Mouse (Mus musculus): Measurements from ENCODE around the gene Plekhg1.

The Plekhg1 gene

DNA sequence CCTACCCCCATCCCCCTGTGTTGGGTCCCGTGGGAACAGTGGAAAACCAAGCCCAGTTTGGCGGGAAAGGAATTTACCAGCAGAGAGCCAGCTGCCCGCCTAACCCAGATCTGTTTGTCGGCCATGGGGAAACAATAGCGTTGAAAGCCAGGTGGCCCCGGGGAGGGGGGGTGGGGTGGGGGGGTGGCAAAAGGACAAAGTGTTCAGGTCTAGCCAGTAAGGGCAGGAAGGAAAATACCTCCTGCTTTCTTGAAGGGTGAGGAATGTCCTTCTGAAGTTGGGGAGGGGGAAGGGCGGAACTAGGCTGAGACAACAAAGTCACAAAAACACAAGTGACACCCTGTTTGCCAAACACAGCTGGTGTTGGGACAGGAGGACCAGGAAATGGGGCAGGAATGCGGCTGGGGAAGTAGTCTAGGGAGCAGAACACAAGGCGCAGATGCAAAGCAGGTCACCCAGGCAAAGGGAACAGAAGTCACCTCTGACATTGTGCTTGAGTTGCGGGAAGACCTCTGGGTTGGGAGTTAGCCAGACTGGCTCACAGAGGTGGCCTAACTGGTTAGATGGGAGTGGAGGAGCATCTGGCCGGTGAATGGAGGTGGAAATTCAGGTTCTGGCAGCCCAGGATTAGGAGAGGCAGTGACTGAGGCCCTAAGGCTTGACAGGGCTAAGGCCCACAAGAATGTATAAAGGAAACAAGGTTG is 201.0 kb downstream of the Plekhg1 start:
- in situ Hi-C loops (cut with MboI; ENCODE audit: unreplicated experiment in 2 of 2): loop anchor here (5.0 to 10.0 kb wide), 5 partner anchors 196 to 606 kb away; partner anchors contain the start of gene Plekhg1 (in 1 of the 2)

DNA sequence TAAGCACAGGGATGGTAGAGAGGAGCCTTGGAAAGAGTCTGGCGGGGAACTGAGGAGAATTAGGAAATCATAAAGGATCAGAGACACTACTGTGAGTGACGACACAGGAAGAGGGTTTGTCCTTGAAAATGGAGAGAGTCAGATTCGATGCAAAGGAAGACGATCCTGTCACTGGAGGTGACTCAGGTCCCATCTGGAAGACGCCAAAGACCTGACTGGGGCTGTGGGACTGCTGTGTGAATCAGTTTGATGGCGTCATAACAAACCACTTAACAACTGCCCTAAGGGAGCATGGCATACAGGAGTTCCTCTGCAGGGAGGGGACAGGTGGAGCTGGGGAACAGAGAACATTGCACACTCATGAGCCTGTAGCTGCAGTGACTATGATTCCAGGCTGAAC is 202.1 kb downstream of the Plekhg1 start:
- in situ Hi-C loops (cut with MboI; ENCODE audit: unreplicated experiment in 2 of 2): loop anchor here (5.0 to 10.0 kb wide), 5 partner anchors 197 to 607 kb away; partner anchors contain the start of gene Plekhg1 (in 1 of the 2)

DNA sequence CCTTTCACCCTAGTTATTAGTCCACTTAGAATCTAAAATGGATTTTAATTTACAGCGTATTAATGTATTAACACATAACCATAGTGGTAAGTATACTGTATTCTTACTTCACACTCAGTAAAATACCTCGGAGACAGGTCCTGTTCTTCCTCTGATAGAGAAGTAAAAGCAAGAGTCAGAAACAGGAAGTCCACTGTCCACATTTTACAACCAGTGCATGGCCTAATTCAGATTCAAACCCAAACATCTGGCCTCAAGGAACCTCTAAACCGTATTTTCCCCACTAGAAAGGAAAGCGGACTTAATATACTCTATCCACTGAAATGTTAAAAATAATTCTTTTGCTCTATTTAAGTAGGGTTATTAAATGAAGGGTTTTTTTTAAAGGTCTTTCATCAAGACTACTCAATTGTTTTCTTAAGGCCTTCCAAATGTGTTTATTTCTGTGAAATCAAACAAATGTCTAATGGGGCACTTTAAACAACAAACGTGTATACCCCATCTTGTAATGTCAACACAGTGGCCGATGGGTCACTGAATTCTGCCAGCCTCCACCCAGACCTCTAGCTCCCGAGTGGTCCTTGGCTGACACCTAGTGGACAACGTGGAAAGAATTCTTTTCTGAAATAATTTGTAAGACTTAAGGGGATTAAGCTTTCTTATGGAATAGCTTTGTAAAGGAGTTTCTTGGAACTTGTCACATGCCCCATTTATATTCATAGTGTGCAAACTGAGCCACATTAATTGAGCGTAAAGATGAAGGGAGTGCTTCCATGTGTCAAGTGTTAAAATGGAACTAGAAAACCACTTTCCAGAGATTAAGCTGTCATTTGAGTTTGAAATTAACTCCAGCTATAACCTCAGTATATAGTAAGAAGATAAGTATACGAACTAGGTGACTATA is 203.6 kb downstream of the Plekhg1 start:
- in situ Hi-C loops (cut with MboI; ENCODE audit: unreplicated experiment in 2 of 2): loop anchor here (5.0 to 10.0 kb wide), 5 partner anchors 199 to 609 kb away; partner anchors contain the start of gene Plekhg1 (in 1 of the 2)

DNA sequence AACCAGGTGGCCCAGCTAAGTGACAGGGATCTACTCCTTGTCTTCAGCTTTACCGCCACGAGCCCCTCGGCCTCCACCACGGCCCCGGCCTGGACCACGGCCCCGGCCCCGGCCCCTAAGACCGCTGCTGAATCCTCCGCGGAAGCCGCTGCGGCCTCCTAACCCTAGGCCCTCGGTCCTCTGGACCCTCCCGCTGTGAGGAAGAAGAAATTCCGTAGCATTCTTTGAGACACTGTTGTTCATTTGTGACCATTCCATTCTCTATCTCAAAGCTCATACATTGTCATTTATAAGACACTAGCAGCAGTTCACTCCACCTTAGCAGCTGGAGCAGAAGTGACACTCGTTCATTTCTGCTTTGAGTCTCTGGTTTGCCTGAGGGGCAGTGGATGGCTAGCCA is 206.7 kb downstream of the Plekhg1 start:
- in situ Hi-C loops (cut with MboI; ENCODE audit: unreplicated experiment in 2 of 2): loop anchor here (5.0 to 10.0 kb wide), 5 partner anchors 202 to 615 kb away; partner anchors contain the start of gene Plekhg1 (in 1 of the 2)

DNA sequence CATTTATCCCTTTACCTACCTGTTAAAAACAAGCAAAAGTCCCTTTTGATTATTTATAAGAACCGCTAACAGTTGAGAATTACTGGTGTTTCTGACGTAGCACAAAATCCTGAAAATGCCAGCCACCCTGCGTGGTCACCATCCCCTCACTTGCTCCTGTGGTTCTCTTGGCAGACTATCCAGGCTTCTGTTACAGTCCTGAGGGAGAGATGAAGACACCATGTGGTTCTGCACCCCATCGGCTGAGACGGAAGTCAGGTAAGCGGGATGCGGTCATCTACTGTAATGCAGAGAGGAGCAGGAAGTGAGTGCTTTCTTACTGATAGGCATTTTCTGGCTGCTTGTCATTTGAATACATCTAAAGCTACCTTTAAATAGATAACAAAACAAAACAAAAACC is 207.2 kb downstream of the Plekhg1 start:
- in situ Hi-C loops (cut with MboI; ENCODE audit: unreplicated experiment in 2 of 2): loop anchor here (5.0 to 10.0 kb wide), 5 partner anchors 203 to 615 kb away; partner anchors contain the start of gene Plekhg1 (in 1 of the 2)

DNA sequence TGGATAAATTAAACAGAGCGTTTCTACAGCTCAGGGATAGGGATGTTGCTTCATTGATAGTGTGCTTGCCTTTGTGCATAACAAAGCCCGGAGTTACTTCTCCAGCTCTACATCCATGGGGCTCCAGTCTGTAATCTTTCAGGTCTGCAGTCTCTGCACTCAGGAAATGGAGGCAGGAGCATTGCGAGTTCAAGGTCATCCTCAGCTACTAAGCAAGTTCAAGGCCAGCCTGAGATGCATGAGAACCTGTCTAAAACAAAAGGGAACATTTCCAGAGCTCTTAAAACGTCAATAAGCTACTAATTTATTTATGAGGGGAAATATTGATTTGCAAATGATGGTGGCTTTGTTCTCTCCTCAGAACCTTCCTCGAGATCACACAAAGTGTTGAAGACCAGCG is 209.1 kb downstream of the Plekhg1 start:
- in situ Hi-C loops (cut with MboI; ENCODE audit: unreplicated experiment in 2 of 2): loop anchor here (5.0 to 10.0 kb wide), 5 partner anchors 205 to 617 kb away; partner anchors contain the start of gene Plekhg1 (in 1 of the 2)

DNA sequence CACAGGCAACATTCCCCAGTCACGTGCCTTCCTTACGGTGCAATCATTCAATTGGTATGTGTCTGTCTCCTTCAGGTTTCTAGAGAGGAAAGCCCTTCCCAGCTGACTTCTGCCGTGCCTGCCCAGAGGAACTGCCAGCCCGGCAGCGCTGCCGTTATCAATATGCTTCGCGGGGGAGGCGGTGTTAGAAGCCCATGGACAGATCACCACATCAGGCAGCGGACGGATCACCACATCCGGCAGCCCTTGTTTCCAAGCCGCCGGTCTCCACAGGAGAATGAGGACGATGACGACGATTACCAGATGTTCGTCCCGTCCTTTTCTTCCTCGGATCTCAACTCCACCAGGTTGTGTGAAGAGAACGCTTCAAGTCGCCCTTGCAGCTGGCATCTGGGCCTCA is 216.3 kb downstream of the Plekhg1 start:
- in situ Hi-C loops (cut with MboI; ENCODE audit: unreplicated experiment in 2 of 2): no loop called here

DNA sequence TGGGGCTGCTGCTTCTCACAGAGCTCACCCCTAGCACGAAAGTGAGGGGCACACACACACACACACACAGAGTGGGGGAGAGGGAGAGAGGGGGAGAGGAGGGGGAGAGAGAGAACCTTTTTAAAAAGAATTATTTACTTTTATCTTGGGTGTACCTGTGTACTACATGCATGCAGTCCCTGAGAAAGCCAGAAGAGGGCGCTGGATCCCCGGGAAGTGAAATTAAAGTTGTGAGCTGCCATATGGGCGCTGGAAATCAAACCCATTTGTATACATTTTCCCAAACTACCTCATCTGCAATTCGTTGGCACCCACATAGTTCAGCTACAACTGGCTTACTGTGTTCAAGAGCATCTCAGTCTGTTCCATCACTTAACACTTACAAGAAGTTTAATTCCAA is 218.4 kb downstream of the Plekhg1 start:
- in situ Hi-C loops (cut with MboI; ENCODE audit: unreplicated experiment in 2 of 2): no loop called here

DNA sequence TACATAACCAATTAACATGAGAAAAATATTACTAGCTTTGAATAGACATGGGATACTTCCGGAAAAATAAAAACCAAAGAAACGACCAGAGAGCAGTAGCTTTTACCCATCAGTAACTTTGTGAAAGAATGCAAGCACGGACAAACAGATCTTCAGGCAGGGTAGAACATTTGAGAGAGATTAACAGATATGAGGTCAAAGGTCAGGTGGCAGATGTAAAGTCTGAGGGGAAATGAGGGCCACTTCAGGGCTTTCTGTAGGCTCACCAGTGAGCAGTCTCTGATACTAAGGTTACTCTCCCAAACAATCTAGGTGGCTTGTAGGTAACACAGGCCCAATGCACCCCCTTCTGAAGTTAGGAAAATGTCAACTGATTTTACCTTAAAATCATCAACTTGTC is 228.9 kb downstream of the Plekhg1 start:
- in situ Hi-C loops (cut with MboI; ENCODE audit: unreplicated experiment in 2 of 2): no loop called here

DNA sequence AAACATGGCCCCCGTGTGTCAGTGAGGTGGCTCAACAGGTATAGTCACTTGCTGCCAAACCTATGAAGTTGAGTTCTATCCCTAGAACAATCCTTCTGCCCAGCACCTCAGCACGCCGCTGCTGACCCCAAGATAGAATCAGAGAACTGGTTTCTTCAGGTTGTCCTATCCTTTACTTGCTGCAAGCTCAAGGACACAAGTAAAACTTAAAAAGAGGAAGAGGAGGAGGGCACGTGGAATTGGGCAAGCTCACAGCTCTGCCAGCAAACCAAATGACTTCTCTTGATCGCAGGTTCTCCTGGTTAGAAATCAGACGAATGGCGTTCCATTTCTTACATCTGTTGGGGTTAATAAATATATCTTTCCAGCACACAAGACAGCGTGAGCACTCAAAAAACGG is 232.1 kb downstream of the Plekhg1 start:
- in situ Hi-C loops (cut with MboI; ENCODE audit: unreplicated experiment in 2 of 2): loop anchor here in 1 of 2 experiments (10.0 kb wide), 1 partner anchor 1853 kb away; the partner anchor contains the start of gene Mtrf1l

DNA sequence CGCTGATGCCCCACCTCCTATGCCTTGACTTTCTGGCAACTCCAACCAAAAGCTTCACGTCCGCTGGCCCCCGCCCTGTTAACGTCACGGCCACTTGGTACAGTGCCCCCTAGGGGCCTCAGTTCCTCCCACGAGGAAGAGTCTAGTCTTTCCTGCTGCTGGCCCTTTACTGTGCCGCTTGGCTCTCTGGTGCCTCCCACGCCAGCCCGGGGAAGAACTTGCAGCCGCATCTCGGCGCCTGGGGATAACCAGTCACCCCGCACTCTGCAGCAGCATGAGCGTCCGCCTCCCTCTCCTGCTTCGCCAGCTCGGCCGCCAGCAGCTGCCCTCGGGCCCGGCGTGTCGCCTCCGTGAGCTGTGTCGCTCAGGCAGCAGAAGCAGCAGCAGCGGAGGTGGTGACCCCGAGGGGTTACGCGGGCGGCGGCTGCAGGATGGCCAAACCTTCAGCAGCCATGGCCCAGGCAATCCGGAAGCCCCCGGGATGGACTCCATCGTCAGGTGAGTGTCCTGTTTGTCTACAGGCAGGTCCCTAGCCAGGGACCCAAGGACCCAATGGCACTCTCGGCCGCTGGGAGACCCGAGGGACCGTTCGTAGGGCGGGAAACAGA is 232.9 kb downstream of the Plekhg1 start, which contains the start of gene Mthfd1l:
Gene Mthfd1l, plus strand, starts transcription at position 138 of the 608 bp plus-strand sequence.
- in situ Hi-C loops (cut with MboI; ENCODE audit: unreplicated experiment in 2 of 2): loop anchor here in 1 of 2 experiments (10.0 kb wide), 1 partner anchor 1852 kb away; the partner anchor contains the start of gene Mtrf1l

DNA sequence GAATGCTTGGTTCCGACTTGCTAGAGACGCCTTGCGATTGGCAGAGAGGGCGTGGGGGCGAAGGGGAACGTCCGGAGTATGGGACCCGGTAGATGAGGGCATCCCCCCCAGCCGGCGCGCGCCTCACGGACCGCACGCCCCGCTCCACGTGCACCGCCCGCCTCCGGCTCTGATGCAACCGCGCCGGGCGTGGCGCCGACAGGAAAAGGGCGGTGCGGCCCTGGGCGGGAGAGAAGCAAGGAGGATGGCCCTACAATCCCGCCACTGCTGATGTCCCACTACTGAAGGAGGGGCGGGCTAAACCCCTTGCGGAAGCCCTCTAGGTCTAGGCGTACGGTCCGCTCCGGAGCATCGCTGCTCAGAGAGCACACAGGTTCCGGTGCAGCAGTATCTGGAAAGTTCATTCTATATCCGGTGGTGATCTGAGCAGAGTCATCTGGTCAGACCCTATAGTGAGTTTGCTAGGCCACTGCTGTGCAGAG is 233.5 kb downstream of the Plekhg1 start:
- in situ Hi-C loops (cut with MboI; ENCODE audit: unreplicated experiment in 2 of 2): loop anchor here in 1 of 2 experiments (10.0 kb wide), 1 partner anchor 1851 kb away; the partner anchor contains the start of gene Mtrf1l

DNA sequence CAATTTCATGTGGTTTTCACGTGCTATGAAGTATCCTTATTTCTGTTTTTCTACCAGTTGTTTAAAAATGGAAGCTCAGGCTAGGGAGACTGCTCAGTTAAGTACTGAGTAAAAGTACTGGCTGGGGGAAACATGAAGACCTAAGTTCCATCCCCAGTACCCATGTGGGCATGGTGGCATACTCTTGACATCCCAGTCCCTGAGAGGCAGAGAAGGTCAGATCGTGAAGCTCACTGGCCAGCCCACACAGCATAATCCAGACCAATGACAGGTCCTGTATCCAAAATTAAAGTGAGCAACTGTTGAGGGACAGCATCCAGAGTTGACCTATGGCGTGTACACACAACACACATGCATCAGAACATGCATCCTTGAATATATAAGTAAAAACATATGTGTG is 234.2 kb downstream of the Plekhg1 start:
- in situ Hi-C loops (cut with MboI; ENCODE audit: unreplicated experiment in 2 of 2): loop anchor here in 1 of 2 experiments (10.0 kb wide), 1 partner anchor 1850 kb away; the partner anchor contains the start of gene Mtrf1l

DNA sequence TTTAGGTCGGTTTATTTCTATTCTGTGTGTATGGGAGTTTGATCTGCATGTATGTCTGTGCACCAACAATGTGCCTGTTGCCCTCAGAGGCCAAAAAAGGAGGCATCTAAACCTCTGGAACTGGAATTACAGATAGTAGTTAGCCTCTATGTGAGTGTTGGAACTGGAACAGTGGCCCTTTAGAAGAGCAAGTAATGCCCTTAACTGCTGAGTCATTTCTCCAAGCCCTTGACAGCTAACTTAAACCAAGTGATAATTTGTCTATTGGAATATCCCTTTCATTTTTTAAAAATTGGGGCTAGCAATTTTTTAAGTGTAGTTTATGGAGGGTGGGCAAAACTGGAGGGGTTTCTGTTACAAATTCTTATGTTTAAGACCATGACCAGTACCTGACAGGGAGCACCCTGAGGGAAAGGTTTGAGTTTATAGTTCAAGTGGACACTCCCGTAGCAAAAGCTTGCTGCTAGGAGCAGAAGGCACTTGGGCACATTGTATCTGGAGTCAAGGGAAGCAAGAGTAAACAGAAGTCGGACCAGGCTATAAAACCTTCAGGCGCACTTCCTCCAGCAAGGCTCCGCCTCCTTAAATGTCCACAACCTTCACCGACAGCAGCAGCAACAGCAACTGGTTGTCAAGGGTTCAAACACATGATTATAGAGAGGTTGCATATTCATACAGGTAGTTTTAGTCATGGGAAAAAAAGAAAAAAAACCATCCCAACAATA is 235.9 kb downstream of the Plekhg1 start:
- in situ Hi-C loops (cut with MboI; ENCODE audit: unreplicated experiment in 2 of 2): loop anchor here (10.0 to 25.0 kb wide), 3 partner anchors 611 to 1849 kb away; partner anchors contain the start of gene Mtrf1l (in 1 of the 2)

DNA sequence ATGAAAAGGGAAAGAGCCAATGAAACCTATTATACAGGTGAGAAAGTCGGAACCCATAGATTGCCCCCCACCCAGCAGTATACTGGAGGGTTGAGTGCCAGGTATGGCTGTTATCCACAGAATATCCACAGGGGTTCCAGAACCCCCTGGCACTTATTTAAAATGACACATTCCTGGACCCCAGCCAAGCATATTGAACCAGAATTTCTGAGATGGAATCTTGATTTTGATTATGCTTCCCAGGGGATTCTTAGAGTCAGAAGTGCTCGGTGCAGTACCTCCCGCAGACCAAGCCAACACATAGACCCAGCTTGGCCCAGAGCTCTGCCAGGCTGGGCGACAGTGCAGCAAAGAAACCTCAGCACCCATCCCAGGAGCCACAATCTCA is 236.5 kb downstream of the Plekhg1 start:
- in situ Hi-C loops (cut with MboI; ENCODE audit: unreplicated experiment in 2 of 2): loop anchor here (10.0 to 25.0 kb wide), 3 partner anchors 611 to 1848 kb away; partner anchors contain the start of gene Mtrf1l (in 1 of the 2)

DNA sequence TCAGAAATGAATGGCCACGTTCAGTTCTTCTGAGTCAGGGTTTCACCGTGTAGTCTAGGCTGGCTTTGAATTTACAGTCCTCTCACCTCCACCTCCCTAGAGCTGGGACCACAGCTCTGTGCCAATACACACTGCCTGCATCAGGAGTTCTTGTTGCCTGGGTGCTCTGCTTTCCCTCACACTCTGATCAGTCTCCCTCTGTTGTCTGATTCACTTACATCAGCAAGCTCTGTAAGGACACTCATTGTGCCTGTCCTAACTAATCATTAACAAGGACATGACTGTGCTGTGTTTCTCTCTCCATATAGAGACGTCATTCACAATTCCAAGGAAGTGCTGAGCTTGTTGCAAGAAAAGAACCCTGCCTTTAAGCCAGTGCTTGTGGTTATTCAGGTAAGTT is 238.2 kb downstream of the Plekhg1 start:
- in situ Hi-C loops (cut with MboI; ENCODE audit: unreplicated experiment in 2 of 2): loop anchor here (10.0 to 25.0 kb wide), 3 partner anchors 609 to 1846 kb away; partner anchors contain the start of gene Mtrf1l (in 1 of the 2)

DNA sequence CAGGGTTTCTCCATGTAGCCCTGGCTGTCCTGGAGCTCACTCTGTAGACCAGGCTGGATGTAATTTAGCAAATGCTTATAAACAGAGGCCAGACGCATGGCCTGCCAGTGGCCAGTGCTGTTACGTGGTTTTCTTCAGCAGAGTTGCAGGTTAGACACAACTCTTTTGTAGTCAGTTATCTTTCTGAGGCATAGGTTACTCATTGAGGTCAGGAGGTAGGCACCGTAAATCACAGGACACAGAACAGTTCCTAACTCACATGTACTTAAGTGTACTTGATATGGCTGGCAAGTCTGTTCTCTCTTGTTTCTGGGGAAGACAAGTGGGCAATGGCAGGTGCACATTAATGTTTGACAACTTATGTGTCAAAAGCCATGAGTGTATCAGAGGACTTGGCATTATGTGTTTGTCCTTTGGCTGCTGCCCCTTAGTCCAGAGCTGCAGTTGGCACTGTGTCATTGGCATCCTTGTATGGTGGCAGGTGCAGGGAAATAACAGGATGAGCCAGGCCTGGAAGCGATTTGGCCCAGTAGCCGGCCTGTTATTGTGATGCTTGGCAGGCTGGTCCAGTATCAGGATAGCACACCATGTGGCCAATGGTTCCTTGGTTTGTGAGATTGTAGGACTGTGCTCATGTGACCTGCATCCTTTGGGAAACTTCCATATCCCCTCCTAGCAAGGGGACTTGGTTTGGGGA is 238.8 kb downstream of the Plekhg1 start:
- in situ Hi-C loops (cut with MboI; ENCODE audit: unreplicated experiment in 2 of 2): loop anchor here (10.0 to 25.0 kb wide), 3 partner anchors 608 to 1846 kb away; partner anchors contain the start of gene Mtrf1l (in 1 of the 2)

DNA sequence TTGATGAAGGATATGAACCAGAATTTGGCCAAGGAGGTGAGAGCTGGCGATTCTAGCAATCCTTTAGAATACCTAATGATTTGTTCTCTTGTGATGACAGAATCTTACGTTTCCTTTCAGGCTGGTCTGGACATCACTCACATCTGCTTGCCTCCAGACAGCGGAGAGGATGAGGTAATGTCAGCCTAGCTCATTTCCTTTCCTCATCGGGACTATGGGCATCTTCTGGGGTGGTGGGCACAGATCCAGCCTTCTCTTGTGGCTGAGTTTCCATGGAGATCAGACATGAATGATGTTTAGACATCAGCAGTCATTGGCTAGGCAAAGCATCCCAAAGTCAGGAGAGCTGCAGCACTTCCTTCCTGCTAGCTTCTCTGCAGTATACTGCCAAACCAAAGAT is 240.1 kb downstream of the Plekhg1 start:
- in situ Hi-C loops (cut with MboI; ENCODE audit: unreplicated experiment in 2 of 2): loop anchor here (10.0 to 25.0 kb wide), 3 partner anchors 607 to 1815 kb away; no protein-coding TSS in a partner anchor

All from v-Abl transformed pro-B cells (cell line).